In the genomic region with DNA sequence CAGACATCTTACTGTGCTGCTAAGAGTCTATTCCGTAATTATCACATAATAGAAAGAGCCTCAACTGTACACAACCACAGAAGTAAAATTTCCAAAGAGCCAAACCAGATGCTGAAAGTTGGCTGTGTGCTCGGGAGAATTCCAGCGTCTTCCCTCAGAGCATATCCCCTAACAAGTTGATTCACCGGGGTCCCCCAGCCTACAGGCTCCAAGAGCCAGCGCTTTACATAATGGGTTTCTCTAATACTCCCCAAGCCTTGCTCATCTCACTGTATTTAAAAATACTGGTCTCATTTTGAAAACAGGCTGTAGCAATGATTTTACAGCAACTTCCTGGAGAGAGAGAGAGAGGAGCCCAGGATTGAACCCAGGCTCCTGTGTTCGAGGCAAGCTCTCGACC, we compare ENCODE assay signal across 8 mouse cellular contexts. TPM values are rescaled to one million over a fixed set of nuclear protein-coding genes. Genes with fewer than 3 reads are reported as not detected.
DNase-seq lines count a peak whose midpoint lies in the region; ATAC-seq and TF ChIP-seq lines count a peak whose summit lies in the region.

No protein-coding gene starts in this region.

- TF ChIP-seq CTCF in kidney, postnatal 0 days (IDR thresholded peaks at IDR 0.05; ENCODE audit: low read depth): no peak

- H3K27ac ChIP-seq in kidney, postnatal 0 days: no peak overlapping the region; the same call in 1 of the 2 replicates
- H3K27ac ChIP-seq in embryonic facial prominence, embryonic 13.5 days: no peak overlapping the region; the same call in 1 of the 2 replicates
- no peak overlapping the region for H3K27ac ChIP-seq in intestine, embryonic 16.5 days (ENCODE audit: low read length)
- no peak overlapping the region for H3K27ac ChIP-seq in neural tube, embryonic 13.5 days (replicated peaks)

- H3K4me1 ChIP-seq in kidney, postnatal 0 days (replicated peaks; ENCODE audit: insufficient read depth, low read length): peaks cover 4% of the 10 kb centered on the region; the same call in 1 of the 2 replicates
- peaks cover 42% of the 10 kb centered on the region for H3K4me1 ChIP-seq in embryonic facial prominence, embryonic 13.5 days
- peaks cover 19% of the 10 kb centered on the region for H3K4me1 ChIP-seq in intestine, embryonic 16.5 days (ENCODE audit: control insufficient read depth, insufficient read depth, low read length)
- peaks cover 55% of the 10 kb centered on the region for H3K4me1 ChIP-seq in neural tube, embryonic 13.5 days (replicated peaks)

- no peaks in the 10 kb centered on the region for H3K27me3 ChIP-seq in kidney, postnatal 0 days (ENCODE audit: insufficient read depth, low read length)
- H3K27me3 ChIP-seq in embryonic facial prominence, embryonic 13.5 days: no peaks in the 10 kb centered on the region
- no peaks in the 10 kb centered on the region for H3K27me3 ChIP-seq in intestine, embryonic 16.5 days (replicated peaks; ENCODE audit: control insufficient read depth, insufficient read depth, low read length)
- H3K27me3 ChIP-seq in neural tube, embryonic 13.5 days: no peaks in the 10 kb centered on the region

- peak overlapping the region; percentile 90 for H3K4me3 ChIP-seq in kidney, postnatal 0 days (replicated peaks; ENCODE audit: low read depth, low read length)
- peak overlapping the region; percentile 93 for H3K4me3 ChIP-seq in embryonic facial prominence, embryonic 13.5 days
- H3K4me3 ChIP-seq in intestine, embryonic 16.5 days (ENCODE audit: low read length): peak overlapping the region; percentile 94
- H3K4me3 ChIP-seq in neural tube, embryonic 13.5 days: peak overlapping the region; percentile 91

- no peak for DNase-seq in kidney, postnatal 0 days (ENCODE audit: low spot score)
- DNase-seq in kidney, adult 8-10 months: no peak
- no peak for DNase-seq in retina, postnatal 1 day
- no peak for DNase-seq in cerebellum, adult 18-20 months
- no peak for DNase-seq in right cerebral cortex, adult 18-20 months

- H3K36me3 ChIP-seq in kidney, postnatal 0 days (ENCODE audit: insufficient read depth, low read length): no peaks in the 10 kb centered on the region
- H3K36me3 ChIP-seq in embryonic facial prominence, embryonic 13.5 days: peaks cover 9% of the 10 kb centered on the region
- H3K36me3 ChIP-seq in intestine, embryonic 16.5 days (ENCODE audit: control insufficient read depth, insufficient read depth, low read length): no peaks in the 10 kb centered on the region
- no peaks in the 10 kb centered on the region for H3K36me3 ChIP-seq in neural tube, embryonic 13.5 days

- 33% methylated on average over 7 of the region's 7 CpGs for WGBS in kidney, postnatal 0 days
- WGBS in embryonic facial prominence, embryonic 13.5 days: 22% methylated on average over 7 of the region's 7 CpGs
- WGBS in intestine, embryonic 16.5 days: 31% methylated on average over 7 of the region's 7 CpGs
- 54% methylated on average over 7 of the region's 7 CpGs for WGBS in neural tube, embryonic 13.5 days

- no peaks in the 10 kb centered on the region for H3K9me3 ChIP-seq in kidney, postnatal 0 days (replicated peaks; ENCODE audit: low read length)
- H3K9me3 ChIP-seq in embryonic facial prominence, embryonic 13.5 days: no peaks in the 10 kb centered on the region
- no peaks in the 10 kb centered on the region for H3K9me3 ChIP-seq in intestine, embryonic 16.5 days (ENCODE audit: control insufficient read depth, low read length)
- no peaks in the 10 kb centered on the region for H3K9me3 ChIP-seq in neural tube, embryonic 13.5 days

- peak overlapping the region; percentile 66 for H3K4me2 ChIP-seq in kidney, postnatal 0 days (ENCODE audit: low read length)
- H3K4me2 ChIP-seq in embryonic facial prominence, embryonic 13.5 days: peak overlapping the region; percentile 78
- H3K4me2 ChIP-seq in intestine, embryonic 16.5 days (ENCODE audit: low read depth, low read length): peak overlapping the region; percentile 78
- H3K4me2 ChIP-seq in neural tube, embryonic 13.5 days: peak overlapping the region; percentile 93

- ATAC-seq in kidney, postnatal 0 days (replicated peaks; ENCODE audit: low FRiP score, low read depth): no peak
- ATAC-seq in embryonic facial prominence, embryonic 13.5 days (ENCODE audit: insufficient number of reproducible peaks, insufficient read depth, low FRiP score, low TSS enrichment, low read depth): no peak
- ATAC-seq in intestine, embryonic 16.5 days: no peak
- no peak for ATAC-seq in neural tube, embryonic 13.5 days (ENCODE audit: low read depth)

- peak overlapping the region; percentile 97 for H3K9ac ChIP-seq in kidney, postnatal 0 days (ENCODE audit: low read depth, low read length)
- peak overlapping the region; percentile 97 for H3K9ac ChIP-seq in embryonic facial prominence, embryonic 13.5 days
- peak overlapping the region; percentile 96 for H3K9ac ChIP-seq in intestine, embryonic 16.5 days (ENCODE audit: low read depth, low read length)
- H3K9ac ChIP-seq in neural tube, embryonic 13.5 days: peak overlapping the region; percentile 97

RNA-seq across cellular contexts. Expression of gene Nudt4, which starts 2.3 kb away (rescaled TPM):
- 215 and 232 TPM in 2 replicates for polyA plus RNA-seq in kidney, postnatal 0 days (2015; fragmentation: Nextera tagmentation; extraction: Ambion mirVana)
- 84.9 and 85.7 TPM in 2 replicates for polyA plus RNA-seq in embryonic facial prominence, embryonic 13.5 days (2015; fragmentation: Nextera tagmentation; extraction: Ambion mirVana)
- polyA plus RNA-seq in intestine, embryonic 16.5 days (2015; fragmentation: Nextera tagmentation; extraction: Ambion mirVana): 34.2 and 58.2 TPM in 2 replicates
- 94.1 and 101 TPM in 2 replicates for polyA plus RNA-seq in neural tube, embryonic 13.5 days (2015; fragmentation: Nextera tagmentation; extraction: Ambion mirVana)

RNA-seq across cellular contexts. Expression of gene Ube2n, which starts 46.7 kb away (rescaled TPM):
- 277 and 296 TPM in 2 replicates for polyA plus RNA-seq in kidney, postnatal 0 days (2015; fragmentation: Nextera tagmentation; extraction: Ambion mirVana)
- polyA plus RNA-seq in embryonic facial prominence, embryonic 13.5 days (2015; fragmentation: Nextera tagmentation; extraction: Ambion mirVana): 308 and 327 TPM in 2 replicates
- polyA plus RNA-seq in intestine, embryonic 16.5 days (2015; fragmentation: Nextera tagmentation; extraction: Ambion mirVana): 251 and 288 TPM in 2 replicates
- 408 TPM in 2 replicates for polyA plus RNA-seq in neural tube, embryonic 13.5 days (2015; fragmentation: Nextera tagmentation; extraction: Ambion mirVana)

RNA-seq across cellular contexts. Expression of gene Mrpl42, which starts 59.9 kb away (rescaled TPM):
- polyA plus RNA-seq in kidney, postnatal 0 days (2015; fragmentation: Nextera tagmentation; extraction: Ambion mirVana): 427 and 432 TPM in 2 replicates
- 316 and 339 TPM in 2 replicates for polyA plus RNA-seq in embryonic facial prominence, embryonic 13.5 days (2015; fragmentation: Nextera tagmentation; extraction: Ambion mirVana)
- 346 and 385 TPM in 2 replicates for polyA plus RNA-seq in intestine, embryonic 16.5 days (2015; fragmentation: Nextera tagmentation; extraction: Ambion mirVana)
- 275 and 291 TPM in 2 replicates for polyA plus RNA-seq in neural tube, embryonic 13.5 days (2015; fragmentation: Nextera tagmentation; extraction: Ambion mirVana)
